Mouse (Mus musculus) E14TG2a.4 (cell line): ENCODE measurements around the gene Mef2d.

Source experiments
- CTCF ChIP-seq: conservative IDR thresholded peaks from 2 replicates; pipeline ENCODE4 v1.5.1; 2014; ENCODE audit warnings: low read length
- NANOG ChIP-seq: IDR thresholded peaks from 2 replicates; pipeline ENCODE4 v1.6.1; 2014; ENCODE audit warnings: borderline replicate concordance, low read length, mixed read lengths
- POU5F1 ChIP-seq: IDR thresholded peaks from 2 replicates; pipeline ENCODE4 v1.6.1; 2014; ENCODE audit warnings: low read length, borderline replicate concordance

- TF ChIP-seq CTCF (no peak), POU5F1 (no peak), NANOG (no peak)
Measured at GRCm38 (mm10) chr3:88166056-88166455, 23.9 kb downstream of the Mef2d start.
